Mouse (Mus musculus): ENCODE measurements around the gene Otud7a.

DNA sequence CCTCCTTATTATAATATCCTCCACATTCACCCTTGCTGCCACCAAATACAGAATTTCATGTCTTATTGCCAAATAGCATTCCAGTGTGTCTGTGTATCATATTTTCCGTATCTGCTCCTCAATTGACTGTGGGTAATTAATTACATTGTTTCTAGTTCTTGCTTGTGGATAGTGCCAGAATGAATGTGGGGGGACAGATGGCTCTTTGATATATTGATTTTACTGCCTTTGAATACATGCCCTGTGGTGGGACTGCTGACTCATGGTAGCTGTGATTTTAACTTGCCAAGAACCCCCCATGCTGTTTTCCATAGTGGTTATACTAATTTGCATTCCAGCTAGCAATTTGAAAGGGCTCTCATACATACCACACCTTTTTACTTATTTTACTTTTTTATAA, 215.7 kb downstream of the Otud7a start:
- TF ChIP-seq CTCF (IDR thresholded peaks at IDR 0.05; ENCODE audit: low read depth, low read length) (no peak), POLR2A (IDR thresholded peaks at IDR 0.05; ENCODE audit: borderline replicate concordance, low read depth, low read length) (no peak)

All from bone marrow macrophage, adult 2 months (primary cell).